Mouse (Mus musculus): ENCODE measurements around the gene Pxylp1. TPM values are rescaled to one million over a fixed set of nuclear protein-coding genes. Genes with fewer than 3 reads are reported as not detected.

The Pxylp1 gene
- polyA plus RNA-seq, 1 experiment from 2014 or later = 15.5 TPM

- 0 out of 2 replicates have a peak, but pooled peaks cover 3% of the 10 kb centered on the region for H3K4me1 ChIP-seq (ENCODE audit: control insufficient read depth, insufficient read depth, low read length)
- H3K27ac ChIP-seq (replicated peaks; ENCODE audit: low read depth, low read length) = no peak overlapping the region
- no peak for ATAC-seq (ENCODE audit: insufficient number of reproducible peaks, low FRiP score, low TSS enrichment, low read depth)
These were observed 110.4 kb downstream of the Pxylp1 start for GRCm38 (mm10) chr9:96782062-96782461.

More at GRCm38 (mm10) chr9:96782062-96782461, 110.4 kb downstream of the Pxylp1 start:
- Histone ChIP-seq H3K9me3 (ENCODE audit: control insufficient read depth, low read length) (no peaks in the 10 kb centered on the region), H3K4me3 (ENCODE audit: low read depth, low read length) (no peak overlapping the region), H3K9ac (ENCODE audit: low read length) (no peak overlapping the region), H3K4me2 (ENCODE audit: low read depth, severe bottlenecking) (no peak overlapping the region), H3K27me3 (ENCODE audit: control insufficient read depth, insufficient read depth, low read length) (no peaks in the 10 kb centered on the region), H3K36me3 (ENCODE audit: control insufficient read depth, insufficient read depth, low read length) (no peaks in the 10 kb centered on the region)
- WGBS = 80% methylated on average over 8 of the region's 8 CpGs
- no peak for DNase-seq (ENCODE audit: low spot score)

Other genes with a start within 250 kb of the Pxylp1 start
- 9.2 and 9.4 TPM in 2 replicates for gene Zbtb38, start 139.8 kb downstream of the Pxylp1 start, polyA plus RNA-seq (2014; fragmentation: Nextera tagmentation; extraction: Ambion mirVana)
- 44.5 and 45.8 TPM in 2 replicates for gene Spsb4, start 126.2 kb upstream of the Pxylp1 start, polyA plus RNA-seq (2014; fragmentation: Nextera tagmentation; extraction: Ambion mirVana)
- gene Slc25a36, start 218.5 kb upstream of the Pxylp1 start, polyA plus RNA-seq (2014; fragmentation: Nextera tagmentation; extraction: Ambion mirVana) = 75.6 and 88.6 TPM in 2 replicates

Measured in limb, embryonic 11.5 days (tissue).